18 mouse cellular contexts compared by ENCODE assay signal in genomic region chr4:27497274-27497673, GRCm38 (mm10).
"Had no signal": no experiment of that assay in that cellular context is flagged by ENCODE, and none has a peak within 500 bp of the region (broad histone marks: within the 10 kb centered on the region; RNA-seq: fewer than 3 reads in every experiment).

No protein-coding gene starts in this region.

- H3K27ac ChIP-seq: midbrain, embryonic 10.5 days; midbrain, embryonic 12.5 days; neural tube, embryonic 13.5 days; neural tube, embryonic 15.5 days had no signal

- H3K4me2 ChIP-seq: lung, embryonic 14.5 days; midbrain, embryonic 12.5 days; neural tube, embryonic 13.5 days; neural tube, embryonic 15.5 days had no signal

- H3K4me1 ChIP-seq: midbrain, embryonic 10.5 days; midbrain, embryonic 12.5 days; neural tube, embryonic 13.5 days; neural tube, embryonic 15.5 days had no signal

- H3K27me3 ChIP-seq: neural tube, embryonic 13.5 days; neural tube, embryonic 15.5 days had no signal

- H3K4me3 ChIP-seq: midbrain, embryonic 10.5 days; midbrain, embryonic 12.5 days; myocyte; neural tube, embryonic 13.5 days; neural tube, embryonic 15.5 days had no signal

- ATAC-seq: midbrain, embryonic 16.5 days had no signal

- H3K9me3 ChIP-seq: midbrain, embryonic 10.5 days; midbrain, embryonic 12.5 days; neural tube, embryonic 13.5 days; neural tube, embryonic 15.5 days had no signal

- H3K9ac ChIP-seq: lung, embryonic 14.5 days; midbrain, embryonic 12.5 days; neural tube, embryonic 13.5 days; neural tube, embryonic 15.5 days had no signal

- DNase-seq: lung, embryonic 14.5 days; lung, postnatal 10 days; lung, postnatal 4 days; midbrain, embryonic 14.5 days; retina, postnatal 1 day; right cerebral cortex, adult 18-20 months; right cerebral cortex, postnatal 25 days; right cerebral cortex, postnatal 4 days; spleen, adult 18-20 months; thymus, adult 18-20 months; thymus, postnatal 14 days; thymus, postnatal 36 days had no signal

- H3K36me3 ChIP-seq: midbrain, embryonic 10.5 days; midbrain, embryonic 12.5 days; neural tube, embryonic 13.5 days; neural tube, embryonic 15.5 days had no signal
